Mouse (Mus musculus) erythroblast, embryonic 14.5 days (primary cell): ENCODE results near the gene Ctnnd2. TPM values are rescaled to one million over a fixed set of nuclear protein-coding genes. Genes with fewer than 3 reads are reported as not detected.

Experiments used
- H3K27me3 ChIP-seq: 2 replicates; pipeline ENCODE4 v1.6.1; 2012; ENCODE audit warnings: inconsistent platforms; ENCODE audit not compliant: control insufficient read depth
- H3K36me3 ChIP-seq: 2 replicates; pipeline ENCODE4 v1.6.1; 2012; ENCODE audit warnings: mild to moderate bottlenecking, inconsistent platforms; ENCODE audit not compliant: control insufficient read depth
- H3K4me1 ChIP-seq: 2 replicates; pipeline ENCODE4 v1.6.1; 2012; ENCODE audit warnings: inconsistent platforms; ENCODE audit not compliant: control insufficient read depth
- H3K4me3 ChIP-seq: replicated peaks from 2 replicates; pipeline ENCODE3; 2012; ENCODE audit warnings: moderate library complexity, mild to moderate bottlenecking, inconsistent platforms
- H3K9me3 ChIP-seq: 2 replicates; pipeline ENCODE4 v1.6.1; 2012; ENCODE audit warnings: low read length, inconsistent platforms, mixed read lengths; ENCODE audit not compliant: control insufficient read depth
- GATA1 ChIP-seq: IDR thresholded peaks from 2 replicates; pipeline ENCODE4 v1.6.1; 2012; ENCODE audit warnings: low read length, inconsistent platforms, mixed read lengths
- TAL1 ChIP-seq: IDR thresholded peaks from 3 replicates; pipeline ENCODE4 v1.6.1; 2012; ENCODE audit warnings: low read length, inconsistent platforms, mixed read lengths
- polyA plus RNA-seq: library from polyadenylated mRNA; stranded (reverse); fragments of >175 nt; gene quantifications from 2 replicates; pipeline ENCODE4 v1.2.3, GENCODE M21; 2012

The Ctnnd2 gene
- polyA plus RNA-seq, 1 experiment = not detected

DNA sequence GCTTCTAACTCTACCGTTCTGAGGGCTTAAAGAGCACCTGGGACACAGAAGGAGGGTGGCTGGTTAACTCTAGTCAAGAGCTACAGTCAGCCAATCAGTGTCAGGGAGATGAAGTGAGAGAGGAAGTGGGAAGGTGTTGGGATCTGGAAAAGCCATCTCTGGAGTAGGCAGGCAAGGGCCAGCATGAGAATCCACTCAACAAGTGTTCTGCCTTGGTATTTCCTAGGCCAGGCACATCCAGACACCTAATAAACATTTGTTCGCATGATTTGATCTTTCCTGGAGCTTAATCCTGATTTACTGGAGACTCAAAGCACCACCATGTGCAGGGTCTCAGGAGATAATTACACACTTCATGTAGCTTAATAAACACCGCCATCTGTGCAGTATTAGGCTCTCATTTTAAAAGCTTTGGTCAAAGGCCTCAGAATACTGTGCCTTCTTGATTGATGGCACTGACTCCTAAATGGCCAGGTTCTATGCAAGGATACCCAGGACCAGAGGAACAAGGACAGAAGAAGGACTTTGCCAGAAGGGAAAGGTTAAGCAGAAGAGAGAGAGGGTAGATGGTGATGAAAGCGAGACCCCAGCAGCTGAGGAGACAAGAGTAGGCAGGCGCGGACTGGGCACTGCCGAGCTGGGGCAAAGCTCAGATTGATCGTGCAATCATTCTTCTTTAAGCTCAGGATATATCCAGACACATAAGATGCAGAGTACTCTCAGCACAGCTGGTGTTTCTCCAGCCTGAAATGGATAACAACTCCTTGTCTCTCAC lies 833.8 kb downstream of the Ctnnd2 start:
- Histone ChIP-seq H3K36me3 (no peaks in the 10 kb centered on the region), H3K4me1 (no peaks in the 10 kb centered on the region), H3K9me3 (peaks cover 22% of the 10 kb centered on the region), H3K4me3 (no peak overlapping the region), H3K27me3 (no peaks in the 10 kb centered on the region)
- no peak for TF ChIP-seq TAL1
- TF ChIP-seq GATA1 = no peak

DNA sequence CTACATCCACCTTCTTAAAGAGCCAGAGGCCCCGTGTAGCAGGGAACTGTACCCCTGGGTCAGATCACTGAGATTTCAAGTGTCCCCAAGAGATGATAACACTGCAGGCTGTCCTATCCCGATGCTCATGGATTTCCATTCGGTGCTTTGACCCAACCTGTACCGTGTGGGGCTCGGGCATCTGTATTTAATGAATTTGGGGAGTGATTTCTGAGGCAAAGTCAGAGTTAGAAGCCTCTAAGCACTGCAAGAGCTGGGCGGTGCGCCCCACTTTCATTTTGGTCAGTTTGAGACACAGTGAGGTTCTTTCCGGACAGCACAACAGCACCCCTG lies 834.4 kb downstream of the Ctnnd2 start:
- H3K36me3 ChIP-seq = no peaks in the 10 kb centered on the region
- H3K27me3 ChIP-seq = no peaks in the 10 kb centered on the region
- peaks cover 22% of the 10 kb centered on the region for H3K9me3 ChIP-seq
- TF ChIP-seq GATA1 (no peak), TAL1 (no peak)
- no peak overlapping the region for H3K4me3 ChIP-seq
- H3K4me1 ChIP-seq = no peaks in the 10 kb centered on the region

DNA sequence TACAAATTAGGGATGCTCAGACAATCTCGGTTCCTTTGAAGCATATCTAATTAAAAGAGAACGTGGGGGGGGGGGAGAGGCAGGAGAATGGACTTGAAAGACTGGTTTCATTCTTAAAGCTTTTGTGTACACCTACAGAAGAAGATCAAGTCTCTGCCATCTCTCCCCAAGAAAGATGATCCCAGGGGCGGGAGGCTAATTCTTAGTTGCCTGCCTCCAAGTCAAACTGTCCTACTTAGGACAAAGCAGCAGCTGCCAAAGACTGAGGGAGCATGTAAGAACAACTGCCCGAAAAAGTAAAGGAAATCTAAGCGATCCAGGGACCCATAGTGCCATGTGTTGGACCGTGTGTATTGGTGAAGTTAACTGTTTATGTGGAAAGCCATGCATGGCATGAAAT lies 836.2 kb downstream of the Ctnnd2 start:
- Histone ChIP-seq H3K36me3 (no peaks in the 10 kb centered on the region), H3K4me3 (no peak overlapping the region), H3K4me1 (no peaks in the 10 kb centered on the region), H3K9me3 (peaks cover 22% of the 10 kb centered on the region), H3K27me3 (no peaks in the 10 kb centered on the region)
- TF ChIP-seq GATA1 = no peak
- TF ChIP-seq TAL1 = no peak

DNA sequence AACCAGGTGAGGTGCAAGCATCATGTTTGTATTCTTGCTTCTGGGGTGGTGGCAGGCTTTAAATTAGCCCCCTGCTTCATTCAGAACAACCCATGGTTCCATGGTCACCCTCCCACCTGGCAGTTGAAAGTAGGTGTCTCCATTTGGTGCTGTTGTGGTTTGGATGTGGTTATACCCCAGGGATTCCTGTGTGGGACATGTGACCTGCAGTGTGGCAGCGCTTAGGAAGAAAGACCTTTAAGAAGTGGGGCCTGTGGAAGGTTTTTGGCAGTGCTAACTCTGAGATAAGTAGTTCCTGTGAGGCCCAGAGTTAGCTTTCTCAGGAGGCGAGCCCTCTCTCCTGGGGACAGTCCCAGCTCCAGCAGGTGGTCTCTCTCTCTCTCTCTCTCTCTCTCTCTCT lies 848.4 kb downstream of the Ctnnd2 start:
- Histone ChIP-seq H3K9me3 (peaks cover 17% of the 10 kb centered on the region), H3K4me3 (no peak overlapping the region), H3K36me3 (no peaks in the 10 kb centered on the region), H3K27me3 (no peaks in the 10 kb centered on the region), H3K4me1 (no peaks in the 10 kb centered on the region)
- TF ChIP-seq TAL1 (no peak), GATA1 (no peak)

DNA sequence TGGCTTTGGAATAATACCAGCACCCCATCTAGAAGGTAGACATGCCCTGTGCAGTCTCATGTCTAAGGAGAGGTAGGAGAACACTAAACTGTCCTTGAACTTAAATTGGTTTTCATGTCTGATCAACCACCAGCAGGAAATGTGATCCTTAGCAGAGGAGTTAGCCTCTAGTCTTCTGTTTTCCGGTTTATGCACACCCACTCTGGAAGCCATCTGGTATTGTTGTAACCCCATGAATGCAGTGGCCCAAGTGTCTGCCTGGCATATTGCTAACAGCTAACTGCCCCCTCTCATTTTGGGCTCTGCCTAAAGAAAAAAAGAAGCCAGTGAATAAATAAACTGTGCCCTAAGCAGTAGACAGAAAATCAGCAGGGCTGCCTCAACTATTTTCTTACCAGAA lies 849.6 kb downstream of the Ctnnd2 start:
- H3K27me3 ChIP-seq = no peaks in the 10 kb centered on the region
- TF ChIP-seq TAL1 (no peak), GATA1 (no peak)

DNA sequence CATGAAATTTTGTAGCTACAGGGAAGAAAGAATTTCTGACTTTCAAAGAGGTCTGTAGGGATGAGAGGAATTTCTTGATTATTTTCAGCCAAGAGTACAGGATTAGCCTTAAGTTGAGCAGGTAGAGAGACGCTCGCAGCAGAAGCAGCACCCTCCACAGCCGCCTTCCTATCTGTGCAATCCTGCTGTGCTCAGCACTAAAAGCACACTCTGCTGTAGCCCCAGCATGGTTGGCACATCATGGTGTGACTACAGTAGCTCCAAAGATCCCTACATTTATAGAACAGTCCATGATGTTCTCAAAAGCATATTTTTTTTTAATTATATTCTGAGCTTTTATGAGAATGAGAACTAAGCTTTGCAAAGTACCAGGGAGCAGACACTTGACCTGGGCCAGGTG lies 850.1 kb downstream of the Ctnnd2 start:
- peaks cover 19% of the 10 kb centered on the region for H3K9me3 ChIP-seq
- TF ChIP-seq TAL1 (no peak), GATA1 (no peak)
- H3K4me3 ChIP-seq = no peak overlapping the region
- no peaks in the 10 kb centered on the region for H3K4me1 ChIP-seq
- no peaks in the 10 kb centered on the region for H3K36me3 ChIP-seq
- no peaks in the 10 kb centered on the region for H3K27me3 ChIP-seq

More for the DNA sequence above, 849.6 kb downstream of the Ctnnd2 start:
- H3K36me3 ChIP-seq = no peaks in the 10 kb centered on the region
- no peaks in the 10 kb centered on the region for H3K4me1 ChIP-seq
- peaks cover 17% of the 10 kb centered on the region for H3K9me3 ChIP-seq
- no peak overlapping the region for H3K4me3 ChIP-seq

DNA sequence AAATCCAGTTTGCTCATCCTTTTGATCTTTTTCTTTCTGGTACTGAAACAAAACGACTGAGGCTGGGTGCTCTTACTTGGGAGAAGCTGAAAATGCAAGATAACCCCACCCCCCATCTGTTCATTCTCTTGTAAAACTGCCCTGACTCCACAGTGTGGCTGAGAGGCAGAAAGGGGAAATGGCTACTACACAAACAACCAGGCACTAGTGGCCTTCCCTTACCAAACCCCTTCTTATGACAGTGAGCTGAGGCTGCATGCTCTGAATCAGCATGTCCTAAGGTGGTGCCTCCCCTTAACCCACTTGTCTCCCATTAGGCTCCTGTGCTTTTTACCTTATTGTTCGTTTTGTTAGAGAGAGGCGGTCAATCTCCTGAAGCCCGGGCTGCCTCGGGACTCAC lies 851.4 kb downstream of the Ctnnd2 start:
- Histone ChIP-seq H3K4me3 (no peak overlapping the region), H3K4me1 (no peaks in the 10 kb centered on the region), H3K36me3 (no peaks in the 10 kb centered on the region), H3K9me3 (peaks cover 17% of the 10 kb centered on the region), H3K27me3 (no peaks in the 10 kb centered on the region)
- no peak for TF ChIP-seq TAL1
- TF ChIP-seq GATA1 = no peak

DNA sequence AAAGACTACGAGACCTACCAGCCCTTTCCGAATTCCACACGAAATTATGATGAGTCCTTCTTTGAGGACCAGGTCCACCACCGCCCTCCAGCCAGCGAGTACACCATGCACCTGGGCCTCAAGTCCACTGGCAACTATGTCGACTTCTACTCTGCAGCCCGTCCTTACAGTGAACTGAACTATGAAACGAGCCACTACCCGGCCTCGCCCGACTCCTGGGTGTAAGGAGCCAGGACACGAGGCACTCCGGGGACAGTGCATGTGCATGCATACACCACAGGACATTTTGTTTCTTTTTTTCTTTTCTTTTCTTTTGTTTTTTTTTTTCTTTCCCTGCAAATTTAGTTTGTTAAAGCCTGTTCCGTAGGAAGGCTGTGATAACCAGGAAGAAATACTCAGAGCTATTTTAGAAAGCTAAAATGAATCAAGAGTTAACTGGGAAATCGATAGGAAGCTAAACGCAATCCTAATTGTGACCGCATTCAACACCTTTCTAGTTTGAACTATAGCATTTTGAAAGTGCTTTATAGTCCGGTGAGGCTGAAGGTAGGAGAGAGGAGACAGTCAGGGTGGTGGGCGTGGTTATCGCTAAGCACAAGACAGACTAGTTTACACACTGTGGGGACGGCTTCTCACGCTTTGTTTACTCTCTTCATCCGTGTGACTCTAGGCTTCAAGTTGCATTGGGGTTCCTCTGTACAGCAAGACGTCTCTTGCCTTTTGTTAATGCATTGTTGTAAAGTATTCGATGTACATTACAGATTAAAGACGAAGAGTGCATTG lies 855.2 kb downstream of the Ctnnd2 start:
- H3K4me1 ChIP-seq = no peaks in the 10 kb centered on the region
- H3K36me3 ChIP-seq = no peaks in the 10 kb centered on the region
- peaks cover 14% of the 10 kb centered on the region for H3K9me3 ChIP-seq
- no peak overlapping the region for H3K4me3 ChIP-seq
- TF ChIP-seq GATA1 = no peak
- no peaks in the 10 kb centered on the region for H3K27me3 ChIP-seq

DNA sequence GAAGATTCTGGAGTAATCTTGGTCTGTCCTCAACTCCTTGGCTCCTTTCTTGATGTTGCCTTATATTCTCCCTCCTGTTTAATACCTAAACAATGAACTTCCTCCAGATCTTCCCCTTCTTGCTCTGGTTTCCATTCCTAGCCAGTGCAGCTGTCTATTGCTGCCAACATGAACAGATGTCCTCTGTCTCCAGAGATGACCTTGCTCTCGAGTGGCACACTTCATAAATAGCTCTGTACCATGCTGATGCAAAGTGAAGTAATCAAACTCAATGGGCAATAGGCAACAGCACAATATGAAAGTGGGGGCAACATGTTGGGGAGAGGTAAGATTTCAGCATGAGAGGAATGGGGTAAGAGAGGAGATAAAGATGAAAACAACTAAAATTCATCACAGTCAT lies 872.6 kb downstream of the Ctnnd2 start:
- H3K4me1 ChIP-seq = no peaks in the 10 kb centered on the region
- H3K9me3 ChIP-seq = peaks cover 2% of the 10 kb centered on the region; the same call in 1 of the 2 replicates
- TF ChIP-seq GATA1 (no peak), TAL1 (no peak)
- no peak overlapping the region for H3K4me3 ChIP-seq
- no peaks in the 10 kb centered on the region for H3K36me3 ChIP-seq
- no peaks in the 10 kb centered on the region for H3K27me3 ChIP-seq
